Mouse (Mus musculus): ENCODE measurements at regions not wholly inside any gene's neighbourhood (a gene's known extent, or its start where the extent isn't known, plus 50 kb on each side); places are given as distances from the start of the nearest gene placed in this dataset.

GRCm38 (mm10) chr13:43906241-43906640, 121.7 kb downstream of the Cd83 start:
- Histone ChIP-seq H3K27me3 (ENCODE audit: control insufficient read depth) (peaks cover 10% of the 10 kb centered on the region), H3K9me3 (ENCODE audit: control insufficient read depth, low read length) (no peaks in the 10 kb centered on the region), H3K36me3 (ENCODE audit: control insufficient read depth) (no peaks in the 10 kb centered on the region), H3K4me3 (replicated peaks) (no peak overlapping the region), H3K4me1 (ENCODE audit: control insufficient read depth) (peaks cover 11% of the 10 kb centered on the region)
- TF ChIP-seq TAL1 (IDR thresholded peaks at IDR 0.05; ENCODE audit: low read length) = no peak

- no peaks in the 10 kb centered on the region for H3K36me3 ChIP-seq (ENCODE audit: control insufficient read depth)
- H3K4me1 ChIP-seq (ENCODE audit: control insufficient read depth) = peaks cover 11% of the 10 kb centered on the region
- no peaks in the 10 kb centered on the region for H3K9me3 ChIP-seq (ENCODE audit: control insufficient read depth, low read length)
- TF ChIP-seq TAL1 (IDR thresholded peaks at IDR 0.05; ENCODE audit: low read length) (no peak), GATA1 (IDR thresholded peaks at IDR 0.05; ENCODE audit: low read length) (no peak)
- peaks cover 10% of the 10 kb centered on the region for H3K27me3 ChIP-seq (ENCODE audit: control insufficient read depth)
- no peak overlapping the region for H3K4me3 ChIP-seq (replicated peaks)
Observed at GRCm38 (mm10) chr13:43907425-43907824, 122.8 kb downstream of the Cd83 start.

GRCm38 (mm10) chr13:43908041-43908644, 123.6 kb downstream of the Cd83 start:
- Histone ChIP-seq H3K4me3 (replicated peaks) (no peak overlapping the region), H3K9me3 (ENCODE audit: control insufficient read depth, low read length) (no peaks in the 10 kb centered on the region), H3K27me3 (ENCODE audit: control insufficient read depth) (peaks cover 10% of the 10 kb centered on the region), H3K4me1 (ENCODE audit: control insufficient read depth) (peaks cover 11% of the 10 kb centered on the region), H3K36me3 (ENCODE audit: control insufficient read depth) (no peaks in the 10 kb centered on the region)
- no peak for TF ChIP-seq GATA1 (IDR thresholded peaks at IDR 0.05; ENCODE audit: low read length)
- no peak for TF ChIP-seq TAL1 (IDR thresholded peaks at IDR 0.05; ENCODE audit: low read length)

GRCm38 (mm10) chr13:43909933-43910332, 125.4 kb downstream of the Cd83 start:
- H3K4me3 ChIP-seq (replicated peaks) = no peak overlapping the region
- H3K27me3 ChIP-seq (ENCODE audit: control insufficient read depth) = peaks cover 10% of the 10 kb centered on the region
- H3K36me3 ChIP-seq (ENCODE audit: control insufficient read depth) = no peaks in the 10 kb centered on the region
- no peaks in the 10 kb centered on the region for H3K9me3 ChIP-seq (ENCODE audit: control insufficient read depth, low read length)
- H3K4me1 ChIP-seq (ENCODE audit: control insufficient read depth) = peaks cover 11% of the 10 kb centered on the region
- TF ChIP-seq TAL1 (IDR thresholded peaks at IDR 0.05; ENCODE audit: low read length) (no peak), GATA1 (IDR thresholded peaks at IDR 0.05; ENCODE audit: low read length) (no peak)

- Histone ChIP-seq H3K36me3 (ENCODE audit: control insufficient read depth) (no peaks in the 10 kb centered on the region), H3K4me1 (ENCODE audit: control insufficient read depth) (peaks cover 5% of the 10 kb centered on the region), H3K9me3 (ENCODE audit: control insufficient read depth, low read length) (no peaks in the 10 kb centered on the region), H3K27me3 (ENCODE audit: control insufficient read depth) (peaks cover 5% of the 10 kb centered on the region; the same call in 1 of the 2 replicates), H3K4me3 (replicated peaks) (no peak overlapping the region)
- TF ChIP-seq GATA1 (IDR thresholded peaks at IDR 0.05; ENCODE audit: low read length) = no peak
Observed at GRCm38 (mm10) chr13:43913476-43913875, 128.9 kb downstream of the Cd83 start.

- no peaks in the 10 kb centered on the region for H3K36me3 ChIP-seq (ENCODE audit: control insufficient read depth)
- H3K27me3 ChIP-seq (ENCODE audit: control insufficient read depth) = no peaks in the 10 kb centered on the region
- H3K4me3 ChIP-seq (replicated peaks) = no peak overlapping the region
- TF ChIP-seq TAL1 (IDR thresholded peaks at IDR 0.05; ENCODE audit: low read length) (no peak), GATA1 (IDR thresholded peaks at IDR 0.05; ENCODE audit: low read length) (no peak)
- H3K9me3 ChIP-seq (ENCODE audit: control insufficient read depth, low read length) = no peaks in the 10 kb centered on the region
- no peaks in the 10 kb centered on the region for H3K4me1 ChIP-seq (ENCODE audit: control insufficient read depth)
Observed at GRCm38 (mm10) chr13:43919781-43920420, 135.3 kb downstream of the Cd83 start.

- H3K4me3 ChIP-seq (replicated peaks) = no peak overlapping the region
- H3K4me1 ChIP-seq (ENCODE audit: control insufficient read depth) = no peaks in the 10 kb centered on the region
- H3K27me3 ChIP-seq (ENCODE audit: control insufficient read depth) = no peaks in the 10 kb centered on the region
- no peaks in the 10 kb centered on the region for H3K9me3 ChIP-seq (ENCODE audit: control insufficient read depth, low read length)
- no peaks in the 10 kb centered on the region for H3K36me3 ChIP-seq (ENCODE audit: control insufficient read depth)
- no peak for TF ChIP-seq GATA1 (IDR thresholded peaks at IDR 0.05; ENCODE audit: low read length)
- TF ChIP-seq TAL1 (IDR thresholded peaks at IDR 0.05; ENCODE audit: low read length) = no peak
Observed at GRCm38 (mm10) chr13:43930081-43930981, 145.8 kb downstream of the Cd83 start.

- no peaks in the 10 kb centered on the region for H3K36me3 ChIP-seq (ENCODE audit: control insufficient read depth)
- TF ChIP-seq TAL1 (IDR thresholded peaks at IDR 0.05; ENCODE audit: low read length) (no peak), GATA1 (IDR thresholded peaks at IDR 0.05; ENCODE audit: low read length) (no peak)
- no peak overlapping the region for H3K4me3 ChIP-seq (replicated peaks)
- H3K27me3 ChIP-seq (ENCODE audit: control insufficient read depth) = no peaks in the 10 kb centered on the region
- no peaks in the 10 kb centered on the region for H3K4me1 ChIP-seq (ENCODE audit: control insufficient read depth)
- H3K9me3 ChIP-seq (ENCODE audit: control insufficient read depth, low read length) = no peaks in the 10 kb centered on the region
Observed at GRCm38 (mm10) chr13:43932946-43933345, 148.4 kb downstream of the Cd83 start.

GRCm38 (mm10) chr13:43935284-43935683, 150.7 kb downstream of the Cd83 start:
- Histone ChIP-seq H3K4me3 (replicated peaks) (no peak overlapping the region), H3K9me3 (ENCODE audit: control insufficient read depth, low read length) (no peaks in the 10 kb centered on the region), H3K4me1 (ENCODE audit: control insufficient read depth) (no peaks in the 10 kb centered on the region), H3K36me3 (ENCODE audit: control insufficient read depth) (no peaks in the 10 kb centered on the region), H3K27me3 (ENCODE audit: control insufficient read depth) (no peaks in the 10 kb centered on the region)
- TF ChIP-seq GATA1 (IDR thresholded peaks at IDR 0.05; ENCODE audit: low read length) = no peak
- no peak for TF ChIP-seq TAL1 (IDR thresholded peaks at IDR 0.05; ENCODE audit: low read length)

All from erythroblast, embryonic 14.5 days (primary cell).